Mouse (Mus musculus): ENCODE results near the gene Safb2. TPM values are rescaled to one million over a fixed set of nuclear protein-coding genes. Genes with fewer than 3 reads are reported as not detected.

Gene Safb2
- total RNA-seq (2023), result 438 TPM

GRCm38 (mm10) chr17:56584257-56585130 lies at the start of gene Safb2, which contains the start of gene Safb:
TSS of gene Safb2 (minus strand) at chr17:56584585.
TSS of gene Safb (plus strand) at chr17:56584825.

GRCm38 (mm10) chr17:56627530-56628277 lies 43.3 kb upstream of the Safb2 start, which contains the start of gene Catsperd:
TSS of gene Catsperd (plus strand) at chr17:56628143.

GRCm38 (mm10) chr17:56626754-56627470 lies 42.5 kb upstream of the Safb2 start, which contains the start of gene Lonp1:
TSS of gene Lonp1 (minus strand) at chr17:56626887.

GRCm38 (mm10) chr17:56613236-56613844 lies 29.0 kb upstream of the Safb2 start, which contains the start of gene Rpl36:
TSS of gene Rpl36 (plus strand) at chr17:56613416.

GRCm38 (mm10) chr17:56609452-56610171 lies 25.2 kb upstream of the Safb2 start, which contains the start of gene 2410015M20Rik:
TSS of gene 2410015M20Rik (minus strand) at chr17:56609771.

GRCm38 (mm10) chr17:56554122-56554551 lies 30.2 kb downstream of the Safb2 start, which contains the start of gene Gm20219:
TSS of gene Gm20219 (minus strand) at chr17:56554387.

GRCm38 (mm10) chr17:56512310-56512709 lies 72.1 kb downstream of the Safb2 start, which contains the start of gene Znrf4:
TSS of gene Znrf4 (minus strand) at chr17:56512431.

Other genes starting within 250 kb of the Safb2 start
- 13.2 TPM for gene Ptprs, start 108.1 kb downstream of the Safb2 start, total RNA-seq (2023)
- not detected for gene Znrf4, start 72.2 kb downstream of the Safb2 start, total RNA-seq (2023)
- 7.9 TPM for gene Gm20219, start 30.2 kb downstream of the Safb2 start, total RNA-seq (2023)
- gene Safb, start 240 bp upstream of the Safb2 start, total RNA-seq (2023), result 249 TPM
- gene 2410015M20Rik, start 25.2 kb upstream of the Safb2 start, total RNA-seq (2023), result 78.9 TPM
- gene Rpl36, start 28.8 kb upstream of the Safb2 start, total RNA-seq (2023), result 2,069 TPM
- 47.3 TPM for gene Lonp1, start 42.3 kb upstream of the Safb2 start, total RNA-seq (2023)
- gene Catsperd, start 43.6 kb upstream of the Safb2 start, total RNA-seq (2023), result not detected
- 111 TPM for gene Ranbp3, start 88.7 kb upstream of the Safb2 start, total RNA-seq (2023)
- 51.5 TPM for gene Ndufa11, start 133.2 kb upstream of the Safb2 start, total RNA-seq (2023)
- gene Vmac, start 133.4 kb upstream of the Safb2 start, total RNA-seq (2023), result 9.6 TPM
- not detected for gene Nrtn, start 172.9 kb upstream of the Safb2 start, total RNA-seq (2023)
- 60.0 TPM for gene Dus3l, start 180.2 kb upstream of the Safb2 start, total RNA-seq (2023)
- 2.1 TPM for gene Prr22, start 185.7 kb upstream of the Safb2 start, total RNA-seq (2023)
- 21.6 TPM for gene Rfx2, start 246.4 kb upstream of the Safb2 start, total RNA-seq (2023)